Mouse (Mus musculus): Measurements from ENCODE around the gene Lrrc4c.

DNA sequence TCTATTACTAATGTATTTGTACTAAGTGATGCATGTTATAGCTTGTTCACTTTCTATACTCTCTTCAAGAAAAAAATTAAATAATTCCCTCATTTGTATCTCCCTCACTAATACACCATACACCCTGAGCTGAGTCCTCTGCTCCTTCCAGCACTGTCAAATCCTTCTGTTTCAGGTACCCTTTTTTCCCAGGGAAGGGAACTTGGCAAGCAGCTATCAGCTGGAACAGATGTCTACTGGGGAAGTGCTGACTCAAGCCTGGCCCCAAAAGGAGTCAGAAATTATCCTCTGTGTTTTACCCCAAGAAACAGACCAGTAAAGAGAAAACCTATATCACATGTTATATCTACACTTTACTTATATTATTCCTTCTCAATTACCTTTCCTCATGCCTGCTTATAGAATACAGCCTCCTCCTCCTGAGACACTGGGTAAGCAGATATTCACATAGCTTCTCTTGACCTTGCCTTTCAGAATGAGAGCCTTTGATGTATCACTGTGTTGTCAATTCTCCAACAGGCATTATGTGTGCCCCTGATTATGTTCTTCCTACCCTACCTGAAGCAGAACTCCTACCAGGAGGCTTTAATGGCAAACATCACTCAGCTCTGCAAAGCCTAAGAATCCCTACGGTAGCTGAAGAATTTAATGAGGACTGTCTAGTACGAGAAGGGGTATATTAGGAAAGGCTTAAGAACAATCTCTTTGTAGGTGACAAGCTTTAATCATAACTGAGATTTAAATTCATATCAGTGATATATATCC lies 785.6 kb downstream of the Lrrc4c start:
- no peak for TF ChIP-seq CTCF (IDR thresholded peaks at IDR 0.05; ENCODE audit: borderline replicate concordance, insufficient read depth, low read depth, low read length)
- no peak for TF ChIP-seq POLR2A (IDR thresholded peaks at IDR 0.05; ENCODE audit: borderline replicate concordance, insufficient read depth, low read length)

Data from cerebellum, adult 2 months (tissue).